Mouse (Mus musculus) hindbrain, embryonic 13.5 days (tissue): ENCODE results near the gene Morn3. TPM values are rescaled to one million over a fixed set of nuclear protein-coding genes. Genes with fewer than 3 reads are reported as not detected.
A peak's percentile ranks its signal among the peaks of the same experiment; 100 is the strongest.

Experiments used
- ATAC-seq: fragments of 200-750 bp; cut with Nextera tagmentation; 2 replicates; pipeline ENCODE4 v1.8.0; 2017; ENCODE audit warnings: moderate TSS enrichment; ENCODE audit not compliant: low FRiP score
- H3K27ac ChIP-seq: fragments of 300-500 bp; sonication (generic); 2 replicates; pipeline ENCODE4 v1.5.1; 2015; ENCODE audit warnings: inconsistent platforms, mild to moderate bottlenecking, moderate library complexity
- H3K27me3 ChIP-seq: fragments of 300-500 bp; sonication (generic); 2 replicates; pipeline ENCODE4 v1.6.1; 2015; ENCODE audit warnings: mild to moderate bottlenecking, inconsistent platforms
- H3K36me3 ChIP-seq: fragments of 300-500 bp; sonication (generic); 2 replicates; pipeline ENCODE4 v1.6.1; 2015; ENCODE audit warnings: mild to moderate bottlenecking, inconsistent platforms
- H3K4me1 ChIP-seq: fragments of 300-500 bp; sonication (generic); replicated peaks from 2 replicates; pipeline ENCODE4 v1.6.1; 2015; ENCODE audit warnings: inconsistent platforms
- H3K4me2 ChIP-seq: fragments of 300-500 bp; sonication (generic); 2 replicates; pipeline ENCODE4 v1.6.1; 2015; ENCODE audit warnings: inconsistent platforms, mild to moderate bottlenecking, moderate library complexity
- H3K4me3 ChIP-seq: fragments of 300-500 bp; sonication (generic); 2 replicates; pipeline ENCODE4 v1.5.1; 2015; ENCODE audit warnings: mild to moderate bottlenecking, inconsistent platforms
- H3K9ac ChIP-seq: fragments of 300-500 bp; sonication (generic); 2 replicates; pipeline ENCODE4 v1.6.1; 2015; ENCODE audit warnings: mild to moderate bottlenecking, inconsistent platforms
- H3K9me3 ChIP-seq: fragments of 300-500 bp; sonication (generic); 2 replicates; pipeline ENCODE4 v1.6.1; 2016; ENCODE audit warnings: inconsistent platforms
- WGBS: fragments of 180-500 bp; shearing (Covaris S2); methylation state at CpG from one replicate; pipeline ENCODE4 v1.1.7; 2015; 5-methylcytosine and 5-hydroxymethylcytosine counted together
- polyA plus RNA-seq: library from polyadenylated mRNA; unstranded; fragments of >200 nt; fragmentation: Nextera tagmentation; extraction: Ambion mirVana; gene quantifications from 2 replicates; pipeline ENCODE4 v1.2.1, GENCODE M21; 2015

Morn3 gene
- polyA plus RNA-seq, 1 experiment from 2014 or later = 1.5 TPM

- peak overlapping the region; percentile 44 for H3K27ac ChIP-seq
- H3K4me2 ChIP-seq = peak overlapping the region; percentile 50
- H3K4me1 ChIP-seq = peaks cover 7% of the 10 kb centered on the region; the same call in 1 of the 2 replicates
- H3K36me3 ChIP-seq = no peaks in the 10 kb centered on the region
- no peaks in the 10 kb centered on the region for H3K9me3 ChIP-seq
- 47% methylated on average over 16 of the region's 16 CpGs for WGBS
- H3K4me3 ChIP-seq = peak overlapping the region; percentile 40
- H3K9ac ChIP-seq = peak overlapping the region; percentile 58
- ATAC-seq = no peak; the same call in 1 of the 2 replicates
- no peaks in the 10 kb centered on the region for H3K27me3 ChIP-seq
Observed at GRCm38 (mm10) chr5:123058251-123059102, 11.7 kb upstream of the Morn3 start.

GRCm38 (mm10) chr5:123057366-123058250 is 10.8 kb upstream of the Morn3 start:
- WGBS = 8% methylated on average over 48 of the region's 48 CpGs
- ATAC-seq = peak; percentile 92

GRCm38 (mm10) chr5:123051736-123052135 is 4.9 kb upstream of the Morn3 start:
- no peaks in the 10 kb centered on the region for H3K9me3 ChIP-seq
- H3K9ac ChIP-seq = no peak overlapping the region
- H3K4me3 ChIP-seq = no peak overlapping the region
- no peaks in the 10 kb centered on the region for H3K27me3 ChIP-seq
- no peak overlapping the region for H3K27ac ChIP-seq
- WGBS = 77% methylated on average over 5 of the region's 5 CpGs
- no peaks in the 10 kb centered on the region for H3K36me3 ChIP-seq
- no peak overlapping the region for H3K4me2 ChIP-seq
- ATAC-seq = no peak
- H3K4me1 ChIP-seq = peaks cover 3% of the 10 kb centered on the region; the same call in 1 of the 2 replicates

More at GRCm38 (mm10) chr5:123057366-123058250, 10.8 kb upstream of the Morn3 start:
- no peaks in the 10 kb centered on the region for H3K36me3 ChIP-seq
- no peaks in the 10 kb centered on the region for H3K9me3 ChIP-seq
- H3K4me1 ChIP-seq = peaks cover 7% of the 10 kb centered on the region; the same call in 1 of the 2 replicates
- H3K9ac ChIP-seq = peak overlapping the region; percentile 58
- H3K4me2 ChIP-seq = peak overlapping the region; percentile 50
- H3K27ac ChIP-seq = peak overlapping the region; percentile 66
- no peaks in the 10 kb centered on the region for H3K27me3 ChIP-seq
- peak overlapping the region; percentile 40 for H3K4me3 ChIP-seq

- H3K4me3 ChIP-seq = no peak overlapping the region
- H3K27me3 ChIP-seq = no peaks in the 10 kb centered on the region
- H3K36me3 ChIP-seq = no peaks in the 10 kb centered on the region
- 81% methylated on average over 9 of the region's 9 CpGs for WGBS
- H3K27ac ChIP-seq = no peak overlapping the region
- H3K9me3 ChIP-seq = no peaks in the 10 kb centered on the region
- peaks cover 3% of the 10 kb centered on the region; the same call in 1 of the 2 replicates for H3K4me1 ChIP-seq
- no peak overlapping the region for H3K4me2 ChIP-seq
- H3K9ac ChIP-seq = no peak overlapping the region
- ATAC-seq = no peak
Observed at GRCm38 (mm10) chr5:123050918-123051317, 4.1 kb upstream of the Morn3 start.

- H3K9ac ChIP-seq = peak overlapping the region; percentile 35; the same call in 1 of the 2 replicates
- H3K27me3 ChIP-seq = no peaks in the 10 kb centered on the region
- 3% methylated on average over 12 of the region's 12 CpGs for WGBS
- H3K9me3 ChIP-seq = no peaks in the 10 kb centered on the region
- ATAC-seq = no peak
- no peaks in the 10 kb centered on the region for H3K36me3 ChIP-seq
- 0 out of 2 replicates have a peak overlapping the region, but pooled peaks have one; percentile 14 for H3K27ac ChIP-seq
- H3K4me3 ChIP-seq = no peak overlapping the region
- peaks cover 3% of the 10 kb centered on the region; the same call in 1 of the 2 replicates for H3K4me1 ChIP-seq
- H3K4me2 ChIP-seq = peak overlapping the region; percentile 25
Observed at GRCm38 (mm10) chr5:123049271-123049670, 2.5 kb upstream of the Morn3 start.

- Histone ChIP-seq H3K9ac (no peak overlapping the region), H3K27me3 (0 out of 2 replicates have a peak, but pooled peaks cover 4% of the 10 kb centered on the region), H3K36me3 (no peaks in the 10 kb centered on the region), H3K4me1 (peaks cover 3% of the 10 kb centered on the region; the same call in 1 of the 2 replicates), H3K4me3 (no peak overlapping the region), H3K9me3 (no peaks in the 10 kb centered on the region), H3K27ac (no peak overlapping the region), H3K4me2 (no peak overlapping the region)
- ATAC-seq = no peak
- 40% methylated on average over 9 of the region's 9 CpGs for WGBS
Observed at GRCm38 (mm10) chr5:123045561-123046295, 1.1 kb downstream of the Morn3 start.

GRCm38 (mm10) chr5:123043856-123044255 is 3.0 kb downstream of the Morn3 start:
- Histone ChIP-seq H3K9ac (no peak overlapping the region), H3K9me3 (no peaks in the 10 kb centered on the region), H3K27me3 (0 out of 2 replicates have a peak, but pooled peaks cover 7% of the 10 kb centered on the region), H3K27ac (no peak overlapping the region), H3K4me1 (peaks cover 8% of the 10 kb centered on the region; the same call in 1 of the 2 replicates), H3K4me3 (no peak overlapping the region), H3K4me2 (no peak overlapping the region), H3K36me3 (no peaks in the 10 kb centered on the region)
- ATAC-seq = no peak
- 13% methylated on average over 7 of the region's 7 CpGs for WGBS

- H3K27me3 ChIP-seq = 0 out of 2 replicates have a peak, but pooled peaks cover 7% of the 10 kb centered on the region
- no peak overlapping the region for H3K9ac ChIP-seq
- no peak overlapping the region for H3K4me3 ChIP-seq
- no peak overlapping the region for H3K4me2 ChIP-seq
- no peaks in the 10 kb centered on the region for H3K9me3 ChIP-seq
- no peak for ATAC-seq
- H3K36me3 ChIP-seq = no peaks in the 10 kb centered on the region
- H3K27ac ChIP-seq = no peak overlapping the region
- 50% methylated on average over 7 of the region's 7 CpGs for WGBS
- H3K4me1 ChIP-seq = peaks cover 9% of the 10 kb centered on the region; the same call in 1 of the 2 replicates
Observed at GRCm38 (mm10) chr5:123040796-123041195, 6.0 kb downstream of the Morn3 start.

GRCm38 (mm10) chr5:123039120-123039752 is 7.6 kb downstream of the Morn3 start:
- Histone ChIP-seq H3K9ac (0 out of 2 replicates have a peak overlapping the region, but pooled peaks have one; percentile 43), H3K36me3 (no peaks in the 10 kb centered on the region), H3K4me3 (peak overlapping the region; percentile 25), H3K27me3 (0 out of 2 replicates have a peak, but pooled peaks cover 7% of the 10 kb centered on the region), H3K4me1 (peaks cover 9% of the 10 kb centered on the region; the same call in 1 of the 2 replicates), H3K9me3 (no peaks in the 10 kb centered on the region), H3K27ac (no peak overlapping the region), H3K4me2 (peak overlapping the region; percentile 51)
- WGBS = 3% methylated on average over 25 of the region's 25 CpGs
- ATAC-seq = no peak

GRCm38 (mm10) chr5:123038115-123038514 is 8.7 kb downstream of the Morn3 start:
- no peaks in the 10 kb centered on the region for H3K9me3 ChIP-seq
- no peaks in the 10 kb centered on the region for H3K36me3 ChIP-seq
- no peak for ATAC-seq
- 84% methylated on average over 5 of the region's 5 CpGs for WGBS
- no peak overlapping the region for H3K4me2 ChIP-seq
- H3K9ac ChIP-seq = no peak overlapping the region
- H3K4me1 ChIP-seq = peaks cover 9% of the 10 kb centered on the region; the same call in 1 of the 2 replicates
- H3K4me3 ChIP-seq = no peak overlapping the region
- 0 out of 2 replicates have a peak, but pooled peaks cover 7% of the 10 kb centered on the region for H3K27me3 ChIP-seq
- no peak overlapping the region for H3K27ac ChIP-seq

GRCm38 (mm10) chr5:123035564-123035963 is 11.3 kb downstream of the Morn3 start:
- H3K36me3 ChIP-seq = peaks cover 11% of the 10 kb centered on the region
- no peak for ATAC-seq
- 35% methylated on average over 6 of the region's 6 CpGs for WGBS
- no peak overlapping the region for H3K9ac ChIP-seq
- H3K27me3 ChIP-seq = 0 out of 2 replicates have a peak, but pooled peaks cover under 1% of the 10 kb centered on the region
- no peak overlapping the region for H3K4me3 ChIP-seq
- H3K4me1 ChIP-seq = peaks cover 9% of the 10 kb centered on the region; the same call in 1 of the 2 replicates
- no peaks in the 10 kb centered on the region for H3K9me3 ChIP-seq
- H3K27ac ChIP-seq = no peak overlapping the region
- H3K4me2 ChIP-seq = no peak overlapping the region
